Mouse (Mus musculus): ENCODE data around the gene Hist1h4k.

- TF ChIP-seq MAX (IDR thresholded peaks at IDR 0.05; ENCODE audit: low read depth) (no peak), POLR2A (IDR thresholded peaks at IDR 0.05; ENCODE audit: insufficient read length, low read depth) (no peak), CEBPB (IDR thresholded peaks at IDR 0.05; ENCODE audit: insufficient read depth, poor library complexity, severe bottlenecking) (no peak), MYOG (IDR thresholded peaks at IDR 0.05; ENCODE audit: control insufficient read depth in 1 of 3, insufficient read depth in 1 of 3, insufficient read length in 2 of 3, low read depth in 2 of 3) (no peak), REST (IDR thresholded peaks at IDR 0.05; ENCODE audit: insufficient read depth, insufficient read length) (no peak), POLR2AphosphoS2 (IDR thresholded peaks at IDR 0.05; ENCODE audit: insufficient read length, low read depth) (no peak), USF1 (IDR thresholded peaks at IDR 0.05; ENCODE audit: low read depth) (no peak), E2F4 (IDR thresholded peaks at IDR 0.05; ENCODE audit: insufficient read depth) (no peak)
Observed at GRCm38 (mm10) chr13:21790601-21791283, 40.4 kb upstream of the Hist1h4k start.

Data from myocyte (in vitro differentiated cells).